Mouse (Mus musculus) frontal cortex, postnatal 25 days (tissue): ENCODE measurements around the gene Vegfa.
"Not testable (repeated sequence)": the region's sequence is repeated elsewhere in the genome, so short reads cannot be mapped to it uniquely, and the experiment has no call there.

ENCODE experiments used
- DNase-seq, 2 experiments: peaks; one replicate each; pipeline ENCODE4 v3.0.0; 2022; ENCODE audit warnings: low spot score in 2 of 2

The Vegfa gene

DNA sequence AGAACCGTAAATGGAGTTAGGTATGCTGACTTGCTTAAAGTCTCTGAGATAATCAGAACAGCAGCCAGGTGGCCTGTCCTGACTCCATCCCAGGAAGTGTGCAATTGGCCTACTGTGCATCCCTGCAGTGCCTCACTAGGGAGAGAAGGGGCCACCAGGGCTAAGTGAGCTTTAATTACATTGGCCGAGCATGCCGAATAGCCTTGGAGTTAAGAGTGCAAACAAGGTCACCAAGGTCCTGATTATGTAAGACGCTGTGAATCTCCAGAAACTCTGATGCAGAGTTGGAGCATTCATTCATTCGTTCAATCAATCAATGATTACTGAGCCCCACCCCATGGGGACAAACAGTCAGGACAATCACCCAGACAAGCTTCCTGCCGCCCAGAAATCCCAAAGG is 33.8 kb downstream of the Vegfa start:
- DNase-seq, result no peak

DNA sequence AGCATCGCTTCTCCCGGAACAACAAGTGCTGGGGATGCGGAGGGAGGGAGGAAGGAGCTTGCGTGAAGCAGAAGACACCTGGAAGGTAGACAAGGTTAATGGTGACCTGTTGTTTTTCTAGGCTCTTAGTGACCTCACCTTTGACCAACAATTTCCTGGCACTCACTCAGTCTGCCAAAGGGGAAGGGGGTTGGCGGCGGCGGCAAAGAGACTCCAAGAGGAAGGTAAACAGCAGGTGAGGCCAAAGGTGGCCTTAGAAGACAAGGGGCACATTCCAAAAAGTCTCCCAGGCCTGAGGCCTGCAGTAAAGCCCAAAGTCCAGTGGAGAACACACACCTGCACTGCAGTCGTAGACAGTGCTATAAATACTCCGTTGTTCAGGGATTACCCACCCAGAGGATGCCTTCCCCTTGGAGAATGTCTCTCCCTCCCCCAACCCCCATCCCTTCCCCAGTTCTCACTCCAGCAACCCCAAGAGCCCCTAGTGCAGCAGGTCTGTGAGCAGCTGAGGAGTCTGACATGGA is 35.2 kb downstream of the Vegfa start:
- DNase-seq, result no peak

DNA sequence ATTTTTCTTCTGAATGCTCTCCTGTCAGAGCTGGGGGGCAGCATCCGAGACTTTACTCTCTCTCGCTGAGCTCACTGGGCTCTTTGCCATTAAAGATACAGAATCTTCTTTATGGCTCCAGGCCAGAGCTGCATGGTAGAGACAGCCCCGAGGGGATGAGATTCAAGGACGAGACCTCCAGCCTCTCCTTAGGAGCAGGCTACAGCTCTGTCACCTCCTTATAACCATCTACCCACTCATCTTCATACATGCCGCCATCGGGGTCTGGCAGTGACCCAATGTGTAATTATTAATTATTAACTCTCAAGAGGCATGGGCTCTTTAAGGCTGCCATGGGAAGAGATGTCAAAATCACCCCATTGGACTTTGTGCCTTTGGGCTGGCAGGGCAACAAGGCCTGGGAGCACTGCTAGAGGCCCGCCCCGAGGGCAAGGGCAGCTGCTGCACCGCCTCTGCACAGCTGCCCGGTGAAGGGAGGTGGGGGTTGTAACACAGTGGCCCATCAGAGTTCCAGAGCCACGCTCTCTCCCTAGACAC is 37.8 kb downstream of the Vegfa start:
- DNase-seq, result no peak

DNA sequence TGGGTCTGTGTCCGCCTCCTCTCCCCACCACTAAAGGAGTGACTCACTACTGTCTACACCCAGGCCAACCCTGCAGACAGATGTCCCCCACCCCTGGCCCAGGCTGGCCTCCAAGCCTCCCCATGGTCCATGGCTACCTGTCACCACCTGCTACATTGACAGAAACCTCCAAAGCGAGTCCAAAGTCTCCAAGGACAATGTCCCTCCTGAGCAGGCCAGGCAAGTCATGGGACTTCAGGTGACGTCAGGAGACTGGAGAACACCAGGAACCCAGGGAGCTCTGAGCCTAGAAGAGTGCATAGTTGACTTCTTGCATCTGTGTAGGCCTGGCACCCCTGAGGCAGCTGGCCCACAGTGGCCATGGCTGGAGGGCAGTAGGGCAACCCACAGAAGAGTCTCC is 45.3 kb downstream of the Vegfa start:
- DNase-seq, result no peak

DNA sequence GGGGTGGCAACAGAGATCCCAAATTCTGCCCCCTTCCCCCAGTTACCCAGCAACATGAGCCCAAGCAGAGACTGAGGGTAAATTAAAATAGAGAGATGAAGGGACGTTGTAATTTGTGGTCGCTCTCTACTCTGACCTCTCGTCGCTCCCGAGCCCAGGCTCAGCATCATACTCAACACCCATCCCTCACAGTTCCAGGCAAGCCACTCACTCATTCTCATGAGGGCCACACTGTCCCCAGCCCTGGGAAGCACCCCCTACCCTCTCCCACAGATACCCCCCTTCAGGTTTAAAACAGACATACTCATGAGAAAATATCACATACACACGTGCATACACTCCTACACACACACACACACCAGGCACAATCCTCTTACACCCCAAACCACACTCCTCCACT is 45.8 kb downstream of the Vegfa start:
- no peak for DNase-seq

DNA sequence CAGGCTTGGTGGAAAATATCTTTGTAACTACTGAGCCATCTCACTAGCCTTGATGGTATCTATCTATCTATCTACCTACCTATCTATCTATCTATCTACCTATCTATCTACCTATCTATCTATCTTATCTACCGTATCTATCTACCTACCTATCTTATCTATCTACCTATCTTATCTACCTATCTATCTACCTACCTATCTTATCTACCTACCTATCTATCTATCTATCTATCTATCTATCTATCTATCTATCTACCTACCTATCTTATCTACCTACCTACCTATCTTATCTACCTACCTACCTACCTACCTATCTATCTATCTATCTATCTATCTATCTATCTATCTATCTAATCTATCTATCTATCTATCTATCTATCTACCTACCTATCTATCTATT is 49.0 kb downstream of the Vegfa start:
- not testable (repeated sequence) for DNase-seq

DNA sequence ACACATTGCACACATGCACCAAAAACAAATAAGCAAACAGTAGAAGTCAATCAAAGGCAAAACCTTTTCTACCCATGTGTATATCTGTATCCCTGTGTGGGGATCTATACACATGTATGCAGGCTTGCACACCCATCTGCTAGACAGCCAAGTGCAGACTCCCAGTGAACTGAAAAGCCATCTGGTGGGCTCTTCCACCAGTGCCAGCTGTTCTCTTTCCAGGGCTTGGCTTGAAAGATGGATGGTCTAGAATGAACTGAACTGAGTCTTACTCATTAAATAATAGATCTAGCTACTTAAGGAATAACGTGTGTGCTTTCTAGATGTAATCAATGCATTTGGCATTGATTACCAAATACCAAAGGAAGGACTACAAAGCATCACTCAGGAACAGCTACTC is 50.3 kb downstream of the Vegfa start:
- no peak for DNase-seq

DNA sequence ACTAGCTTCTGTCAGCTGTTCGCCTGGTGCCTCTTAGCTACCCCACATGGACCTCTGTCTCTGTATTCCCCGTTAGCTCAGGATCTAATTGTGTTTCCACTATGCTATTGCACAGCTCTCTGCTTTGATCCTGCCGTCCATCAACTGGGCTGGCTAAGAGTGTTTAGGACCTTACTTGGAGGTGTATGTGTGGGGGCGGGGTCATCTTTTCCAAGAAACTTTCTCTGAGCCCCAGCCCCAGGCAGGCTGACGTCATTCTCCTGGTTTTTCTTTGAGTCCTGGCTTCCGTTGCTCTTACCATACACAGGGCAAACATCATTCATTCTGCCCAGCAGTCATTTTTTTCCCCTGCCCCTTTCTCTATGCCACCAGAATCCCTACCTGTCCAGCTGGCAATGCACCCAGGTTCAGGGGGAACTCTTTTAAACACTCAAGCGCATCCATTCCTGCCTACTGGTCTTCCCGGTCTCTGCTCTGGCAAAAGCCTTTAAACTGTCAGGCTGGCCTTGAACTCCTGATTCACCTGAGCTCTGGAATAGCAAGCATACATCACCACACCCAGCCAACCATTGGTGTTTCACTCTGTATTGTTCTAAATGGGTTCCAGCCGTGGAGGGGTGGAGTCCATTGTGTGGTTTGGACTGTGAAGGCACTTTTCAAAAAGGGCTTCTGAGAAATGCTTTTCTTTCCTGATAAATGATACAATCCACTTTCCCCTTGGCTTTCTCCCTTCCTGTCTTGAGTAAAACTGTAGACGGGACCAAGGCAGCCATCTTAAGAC is 53.0 kb downstream of the Vegfa start:
- DNase-seq, result no peak

DNA sequence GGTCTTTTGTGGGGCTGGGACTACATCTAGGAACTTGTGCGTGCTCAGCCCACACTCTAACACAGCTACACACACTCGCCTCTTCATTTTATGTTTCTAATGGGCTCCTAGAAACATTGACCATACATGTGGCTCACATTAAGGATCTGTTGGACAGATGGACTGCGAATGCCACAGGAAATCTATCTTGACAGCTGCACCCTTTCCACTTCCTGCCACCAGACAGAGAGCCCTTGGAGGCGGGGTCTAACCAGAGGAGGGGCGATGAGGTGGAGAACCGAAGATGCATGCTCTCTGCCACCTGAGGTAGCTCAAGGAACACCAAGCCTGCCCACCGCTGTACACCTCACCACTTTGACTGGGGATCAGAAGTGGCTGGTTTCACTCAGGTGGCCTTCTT is 57.7 kb downstream of the Vegfa start:
- DNase-seq, result no peak

DNA sequence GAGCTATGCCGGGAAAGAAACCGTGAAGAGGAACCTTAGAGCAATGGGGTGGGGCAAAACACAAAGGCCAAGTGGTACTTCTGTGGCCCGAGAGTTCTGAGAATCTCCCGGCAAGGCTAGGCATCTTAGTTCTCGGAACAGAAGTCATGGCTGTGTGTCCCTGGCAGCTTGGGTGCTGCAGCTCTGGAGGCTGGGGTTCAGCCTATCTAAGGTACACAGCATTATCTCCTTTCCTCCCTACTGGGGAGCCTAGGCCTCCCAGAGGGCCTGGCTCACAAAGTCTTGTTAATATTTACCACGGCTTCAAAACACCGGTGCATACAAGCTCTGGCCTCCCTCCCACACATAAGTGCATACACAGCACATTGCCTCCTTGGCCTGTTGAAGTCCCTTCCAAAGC is 59.0 kb downstream of the Vegfa start:
- no peak for DNase-seq

DNA sequence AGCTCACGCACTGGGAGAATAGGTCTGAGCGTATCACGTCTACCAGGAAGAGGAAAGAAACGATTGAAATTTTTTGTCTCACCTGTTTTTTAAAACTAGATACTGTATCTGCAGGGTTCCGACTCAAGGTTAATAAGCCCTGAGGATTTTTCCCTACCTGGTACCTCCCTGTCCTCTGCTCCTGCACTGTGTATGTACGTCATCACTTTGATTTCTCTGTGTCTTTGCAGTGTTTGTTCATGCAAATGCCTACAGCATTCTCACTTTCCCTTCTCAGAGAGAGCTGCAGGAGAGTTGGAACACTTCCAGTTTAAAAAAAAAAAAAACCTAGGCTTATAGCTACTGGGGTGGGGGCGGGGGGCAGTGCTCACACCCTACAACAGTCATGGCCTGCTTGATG is 59.8 kb downstream of the Vegfa start:
- DNase-seq, result no peak

DNA sequence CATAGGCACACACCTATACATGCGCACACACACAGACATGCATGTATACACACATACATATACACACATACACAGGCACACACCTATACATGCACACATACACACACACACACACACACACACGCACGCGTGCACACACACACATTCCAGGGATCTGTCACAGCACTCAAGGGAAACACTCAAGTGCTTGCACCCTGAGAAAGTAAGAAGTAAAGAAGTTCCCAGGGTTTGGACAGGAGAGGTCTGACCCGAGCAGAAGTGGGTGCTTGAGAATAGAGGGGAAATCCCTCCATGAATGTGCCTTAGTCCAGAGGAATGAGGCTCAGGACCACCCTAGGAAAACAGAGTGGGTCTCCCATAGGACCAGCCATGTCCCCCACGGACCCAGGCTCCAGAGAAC is 60.4 kb downstream of the Vegfa start:
- DNase-seq, result no peak

DNA sequence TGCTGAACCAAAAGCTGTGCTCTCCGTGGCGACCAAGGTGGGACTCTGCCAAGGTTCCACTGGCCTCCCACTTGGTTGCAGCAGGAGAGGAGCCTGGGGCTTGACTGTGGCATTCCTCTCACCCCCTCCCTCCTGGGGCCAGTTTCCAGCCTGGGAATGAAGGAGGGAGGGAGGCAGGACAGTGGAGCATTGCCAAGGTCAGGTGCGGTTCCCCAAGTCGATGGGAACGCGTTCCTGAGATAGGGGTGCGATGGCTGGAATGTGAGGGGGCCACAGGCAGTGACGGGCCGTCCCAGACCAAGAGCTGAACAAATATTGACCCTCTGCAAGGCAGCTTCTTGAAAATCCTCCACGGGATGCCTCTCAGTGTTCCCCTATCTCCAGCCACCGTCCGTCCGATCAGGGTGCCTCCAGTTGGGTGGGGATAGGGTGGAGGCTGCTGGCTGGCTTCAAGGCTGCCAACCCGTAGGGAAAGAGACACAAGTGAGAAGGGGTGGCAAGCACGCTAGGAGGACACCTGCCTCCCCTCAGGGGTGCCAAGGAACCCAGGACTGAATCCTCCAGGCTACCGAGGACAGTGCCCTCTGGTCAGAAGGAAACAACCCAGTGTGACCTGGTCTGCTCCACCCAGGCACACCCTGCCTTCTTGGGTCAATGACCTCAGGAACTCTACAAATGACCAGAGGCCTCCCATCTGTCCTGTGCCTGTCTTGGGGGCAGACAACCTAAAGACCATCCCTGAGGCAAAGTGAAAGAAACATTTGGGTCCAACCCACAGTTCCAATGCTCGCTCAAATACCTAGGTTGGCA is 61.2 kb downstream of the Vegfa start:
- DNase-seq, result no peak

DNA sequence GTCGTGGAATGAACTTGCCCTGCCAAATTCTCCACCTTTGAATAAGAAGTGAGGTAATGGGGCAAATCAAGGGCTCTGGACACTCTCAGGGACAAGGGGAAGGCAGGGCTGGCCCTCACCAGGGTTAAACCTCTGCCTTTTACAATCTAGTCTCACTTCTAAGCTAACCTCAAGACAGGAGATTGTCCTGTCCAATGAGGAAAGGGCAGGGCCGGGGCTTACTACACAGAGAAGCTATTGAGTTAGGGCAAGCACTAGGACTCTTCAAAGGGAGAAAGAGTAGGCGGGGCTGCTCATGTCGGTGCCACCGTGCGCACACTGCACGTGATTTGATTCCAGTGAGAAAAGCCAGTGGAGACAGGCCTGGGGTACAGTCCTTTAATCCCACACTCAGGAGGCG is 62.6 kb downstream of the Vegfa start:
- no peak for DNase-seq

DNA sequence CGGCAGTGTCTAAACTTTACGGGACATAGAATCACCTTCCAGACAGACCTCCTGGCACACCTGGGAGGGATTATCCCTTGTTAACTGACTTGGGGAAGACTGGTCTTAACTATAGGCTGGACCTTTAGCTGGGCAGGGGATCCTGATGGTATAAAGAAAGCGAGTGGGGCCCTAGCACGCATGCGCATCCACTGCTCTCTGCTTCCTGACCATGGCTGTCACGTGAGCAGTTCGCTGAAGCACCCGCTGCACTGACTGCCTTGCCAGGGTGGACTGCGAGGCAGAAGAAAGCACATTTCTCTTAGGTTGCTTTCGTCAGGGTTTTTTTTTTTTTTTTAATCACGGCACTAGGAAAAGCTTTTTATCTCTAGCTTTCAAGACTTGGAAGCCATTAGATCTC is 63.8 kb downstream of the Vegfa start:
- no peak for DNase-seq
